Mouse (Mus musculus) embryonic facial prominence, embryonic 14.5 days (tissue): ENCODE measurements around the gene Pspc1. TPM values are rescaled to one million over a fixed set of nuclear protein-coding genes. Genes with fewer than 3 reads are reported as not detected.
"Not testable (repeated sequence)": the region's sequence is repeated elsewhere in the genome, so short reads cannot be mapped to it uniquely, and the experiment has no call there.

ENCODE experiments used
- ATAC-seq: fragments of 200-750 bp; cut with Nextera tagmentation; 2 replicates; pipeline ENCODE4 v1.8.0; 2017; ENCODE audit warnings: low read depth, moderate number of reproducible peaks, moderate TSS enrichment
- DNase-seq: peaks from one replicate; pipeline ENCODE4 v3.0.0-alpha.2; 2015; ENCODE audit warnings: low spot score
- H3K27ac ChIP-seq: fragments of 300-500 bp; sonication (generic); replicated peaks from 2 replicates; pipeline ENCODE4 v1.5.1; 2014; ENCODE audit warnings: low read depth, mild to moderate bottlenecking, low read length, moderate library complexity
- H3K27me3 ChIP-seq: fragments of 300-500 bp; sonication (generic); replicated peaks from 2 replicates; pipeline ENCODE4 v1.6.1; 2014; ENCODE audit warnings: low read length; ENCODE audit not compliant: control insufficient read depth, insufficient read depth
- H3K36me3 ChIP-seq: fragments of 300-500 bp; sonication (generic); 2 replicates; pipeline ENCODE4 v1.6.1; 2014; ENCODE audit warnings: low read length, mixed read lengths; ENCODE audit not compliant: control insufficient read depth, insufficient read depth
- H3K4me1 ChIP-seq: fragments of 300-500 bp; sonication (generic); 2 replicates; pipeline ENCODE4 v1.6.1; 2014; ENCODE audit warnings: antibody characterized with exemption, low read length; ENCODE audit not compliant: control insufficient read depth, insufficient read depth
- H3K4me2 ChIP-seq: fragments of 300-500 bp; sonication (generic); 2 replicates; pipeline ENCODE4 v1.6.1; 2014; ENCODE audit warnings: low read depth, mild to moderate bottlenecking, low read length, moderate library complexity, mixed read lengths
- H3K4me3 ChIP-seq: fragments of 300-500 bp; sonication (generic); 2 replicates; pipeline ENCODE4 v1.5.1; 2014; ENCODE audit warnings: low read depth, mild to moderate bottlenecking, low read length
- H3K9ac ChIP-seq: fragments of 300-500 bp; sonication (generic); 2 replicates; pipeline ENCODE4 v1.6.1; 2014; ENCODE audit warnings: low read depth, mild to moderate bottlenecking, low read length, moderate library complexity, mixed read lengths
- H3K9me3 ChIP-seq: fragments of 300-500 bp; sonication (generic); 2 replicates; pipeline ENCODE4 v1.6.1; 2016; ENCODE audit warnings: low read length; ENCODE audit not compliant: control insufficient read depth
- WGBS: fragments of 180-500 bp; shearing (Covaris S2); extraction: QIAGEN DNeasy Blood & Tissue Kit; methylation state at CpG from one replicate; pipeline ENCODE4 v1.1.7; 2014; 5-methylcytosine and 5-hydroxymethylcytosine counted together
- polyA plus RNA-seq: library from polyadenylated mRNA; unstranded; fragments of >200 nt; fragmentation: Nextera tagmentation; extraction: Ambion mirVana; gene quantifications from 2 replicates; pipeline ENCODE4 v1.2.1, GENCODE M21; 2014

Pspc1 gene
- polyA plus RNA-seq, 1 experiment from 2014 or later: 27.1 TPM

- ATAC-seq: no peak
- H3K9me3 ChIP-seq: no peaks in the 10 kb centered on the region
- H3K4me1 ChIP-seq: no peaks in the 10 kb centered on the region
- WGBS: 50% methylated on average over 2 of the region's 2 CpGs
- H3K9ac ChIP-seq: no peak overlapping the region
- H3K36me3 ChIP-seq: peaks cover 65% of the 10 kb centered on the region
- no peak overlapping the region for H3K4me3 ChIP-seq
- no peaks in the 10 kb centered on the region for H3K27me3 ChIP-seq
- DNase-seq: peak; percentile 64
- H3K4me2 ChIP-seq: no peak overlapping the region
- H3K27ac ChIP-seq: no peak overlapping the region
Observed at GRCm38 (mm10) chr14:56793243-56793642, 15.1 kb upstream of the Pspc1 start.

- no peaks in the 10 kb centered on the region for H3K36me3 ChIP-seq
- WGBS: 80% methylated on average over 1 of the region's 1 CpGs
Observed at GRCm38 (mm10) chr14:56784575-56784974, 6.5 kb upstream of the Pspc1 start.

DNA sequence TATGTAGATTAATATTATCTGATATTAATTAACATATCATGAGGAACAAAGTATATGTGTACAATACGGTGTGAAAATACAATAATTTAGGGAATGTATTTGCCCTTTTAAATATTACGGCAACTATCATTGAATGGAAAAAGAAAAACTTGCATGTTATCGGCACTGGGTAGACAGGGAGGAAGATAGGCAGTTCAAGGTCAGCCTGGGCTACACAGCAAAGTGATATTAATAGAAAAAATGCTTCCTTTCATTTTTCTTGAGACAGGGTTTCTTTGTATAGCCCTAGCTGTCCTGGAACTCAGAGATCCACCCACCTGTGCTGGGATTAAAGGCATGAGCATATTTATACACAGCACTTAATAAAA is 801 bp upstream of the Pspc1 start:
- WGBS: 40% methylated on average over 3 of the region's 3 CpGs
- peaks cover 12% of the 10 kb centered on the region for H3K4me1 ChIP-seq
- DNase-seq (no peak), ATAC-seq (no peak)
- peak overlapping the region; percentile 74 for H3K4me2 ChIP-seq
- no peaks in the 10 kb centered on the region for H3K9me3 ChIP-seq
- peak overlapping the region; percentile 95 for H3K4me3 ChIP-seq
- H3K27ac ChIP-seq: peak overlapping the region; percentile 96
- H3K27me3 ChIP-seq: no peaks in the 10 kb centered on the region
- H3K9ac ChIP-seq: peak overlapping the region; percentile 94
- H3K36me3 ChIP-seq: no peaks in the 10 kb centered on the region

More at GRCm38 (mm10) chr14:56784575-56784974, 6.5 kb upstream of the Pspc1 start:
- DNase-seq: no peak
- Histone ChIP-seq H3K27me3 (no peaks in the 10 kb centered on the region), H3K4me3 (no peak overlapping the region), H3K9ac (no peak overlapping the region), H3K9me3 (no peaks in the 10 kb centered on the region), H3K4me2 (no peak overlapping the region), H3K27ac (no peak overlapping the region), H3K4me1 (no peaks in the 10 kb centered on the region)
- ATAC-seq: no peak

DNA sequence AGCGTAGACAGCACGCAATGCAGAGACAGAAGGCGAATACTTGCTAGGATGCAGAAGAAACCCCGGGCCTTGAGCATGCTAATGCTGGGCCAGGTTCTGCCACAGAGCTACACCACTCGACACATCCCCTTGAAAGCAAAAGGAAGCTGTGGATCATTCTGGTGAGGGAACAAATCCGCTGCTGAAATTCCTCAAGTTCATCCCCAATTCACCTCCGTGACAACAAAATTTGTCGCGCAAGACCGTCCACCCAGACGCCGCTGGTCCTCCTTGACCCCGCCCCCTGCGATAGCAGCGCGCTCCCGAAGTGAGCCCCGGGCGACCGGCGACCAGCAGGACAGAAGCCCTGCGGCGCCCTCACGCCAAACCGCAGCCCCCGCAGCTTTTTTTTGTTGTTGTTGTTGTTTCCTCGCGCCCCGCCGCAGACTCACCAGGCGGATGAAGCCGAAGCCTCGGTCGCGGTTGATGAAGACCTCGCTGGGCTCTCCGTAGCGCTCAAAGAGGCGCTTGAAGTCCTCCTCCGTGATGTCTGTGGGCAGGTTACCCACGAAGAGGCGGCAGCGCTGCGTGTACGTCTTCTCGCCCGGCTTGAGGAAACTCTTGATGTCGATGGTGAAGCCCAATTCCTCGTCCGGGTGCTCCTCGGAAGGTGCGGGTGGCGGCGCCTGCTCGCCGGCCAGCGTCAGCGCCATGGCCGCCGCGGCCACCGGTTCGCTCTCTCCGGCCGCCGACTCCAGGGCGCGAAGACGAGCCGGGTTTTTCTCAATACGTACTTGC is 568 bp downstream of the Pspc1 start:
- H3K36me3 ChIP-seq: no peaks in the 10 kb centered on the region
- ATAC-seq: peak; percentile 13; the same call in 1 of the 2 replicates
- peaks cover 12% of the 10 kb centered on the region for H3K4me1 ChIP-seq
- no peaks in the 10 kb centered on the region for H3K27me3 ChIP-seq
- WGBS: under 1% methylated on average over 51 of the region's 71 CpGs
- peak; percentile 63 for DNase-seq
- H3K4me3 ChIP-seq: peak overlapping the region; percentile 95
- no peaks in the 10 kb centered on the region for H3K9me3 ChIP-seq
- peak overlapping the region; percentile 96 for H3K27ac ChIP-seq
- peak overlapping the region; percentile 94 for H3K9ac ChIP-seq
- peak overlapping the region; percentile 74 for H3K4me2 ChIP-seq

DNA sequence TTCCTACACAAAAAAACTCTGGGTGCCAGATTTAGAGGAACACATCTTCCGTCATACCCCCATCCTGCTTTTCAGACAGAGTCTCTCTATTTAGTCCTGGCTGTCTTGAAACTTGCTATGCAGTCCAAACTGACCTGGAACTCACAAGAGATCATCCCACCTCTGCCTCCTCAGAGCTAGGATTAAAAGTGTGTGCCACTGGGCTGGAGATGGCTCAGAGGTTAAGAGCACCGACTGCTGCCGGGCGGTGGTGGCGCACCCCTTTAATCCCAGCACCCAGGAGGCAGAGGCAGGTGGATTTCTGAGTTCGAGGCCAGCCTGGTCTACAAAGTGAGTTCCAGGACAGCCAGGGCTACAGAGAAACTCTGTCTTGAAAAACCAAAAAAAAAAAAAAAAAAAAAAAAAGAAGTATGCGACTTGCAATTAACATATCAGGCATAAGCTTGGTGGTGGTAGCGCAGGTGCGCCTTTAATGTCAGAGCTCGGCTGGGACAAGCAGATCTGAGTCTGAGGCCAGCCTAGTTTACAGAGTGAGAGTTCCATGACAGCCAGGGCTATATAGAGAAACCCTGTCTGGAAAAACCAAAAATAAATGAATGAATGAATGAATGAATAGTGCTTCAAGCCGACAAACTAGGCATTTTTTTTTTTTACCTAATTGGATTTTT is 1.4 kb downstream of the Pspc1 start:
- DNase-seq (no peak), ATAC-seq (no peak)
- H3K9ac ChIP-seq: peak overlapping the region; percentile 94
- H3K4me2 ChIP-seq: peak overlapping the region; percentile 74
- WGBS: 35% methylated on average over 11 of the region's 11 CpGs
- H3K4me1 ChIP-seq: peaks cover 12% of the 10 kb centered on the region
- peaks cover 4% of the 10 kb centered on the region for H3K36me3 ChIP-seq
- no peaks in the 10 kb centered on the region for H3K27me3 ChIP-seq
- no peak overlapping the region for H3K27ac ChIP-seq
- H3K4me3 ChIP-seq: peak overlapping the region; percentile 95
- H3K9me3 ChIP-seq: no peaks in the 10 kb centered on the region

DNA sequence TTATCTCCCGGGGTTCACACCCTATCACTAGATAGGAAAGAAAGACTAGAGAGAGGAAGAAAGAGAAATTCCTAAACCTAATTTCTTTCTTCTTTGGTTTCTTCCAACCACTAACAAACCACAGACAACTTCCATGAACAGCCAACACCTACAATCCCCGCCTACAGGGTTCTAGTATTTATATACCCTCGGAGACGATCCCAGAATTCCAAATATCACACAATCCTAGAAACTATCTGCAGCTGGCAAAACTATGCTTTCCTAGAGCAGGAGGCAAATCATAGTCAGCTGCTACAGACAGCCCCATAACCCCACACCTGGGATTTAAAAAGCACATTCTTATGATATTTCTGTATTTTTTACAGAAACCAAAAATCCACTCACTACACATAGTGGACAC is 2.7 kb downstream of the Pspc1 start:
- ATAC-seq (no peak), DNase-seq (peak; percentile 4)
- Histone ChIP-seq H3K27me3 (no peaks in the 10 kb centered on the region), H3K4me2 (peak overlapping the region; percentile 74), H3K4me1 (peaks cover 12% of the 10 kb centered on the region), H3K36me3 (peaks cover 15% of the 10 kb centered on the region), H3K27ac (no peak overlapping the region), H3K4me3 (peak overlapping the region; percentile 95), H3K9ac (no peak overlapping the region), H3K9me3 (no peaks in the 10 kb centered on the region)
- 51% methylated on average over 4 of the region's 4 CpGs for WGBS

GRCm38 (mm10) chr14:56766438-56766837 is 11.7 kb downstream of the Pspc1 start:
- not testable (repeated sequence) for H3K4me3 ChIP-seq, H3K4me2 ChIP-seq, H3K9me3 ChIP-seq, H3K27me3 ChIP-seq, H3K4me1 ChIP-seq, H3K27ac ChIP-seq, H3K9ac ChIP-seq, DNase-seq, ATAC-seq
- H3K36me3 ChIP-seq: peaks cover 46% of the 10 kb centered on the region
- 98% methylated on average over 2 of the region's 2 CpGs for WGBS

GRCm38 (mm10) chr14:56765117-56765516 is 13.0 kb downstream of the Pspc1 start:
- not testable (repeated sequence) for H3K27ac ChIP-seq, H3K9me3 ChIP-seq, H3K9ac ChIP-seq, DNase-seq, H3K4me3 ChIP-seq, H3K27me3 ChIP-seq, H3K4me2 ChIP-seq, ATAC-seq, H3K4me1 ChIP-seq
- WGBS: 100% methylated on average over 2 of the region's 3 CpGs
- peaks cover 49% of the 10 kb centered on the region for H3K36me3 ChIP-seq
